Mouse (Mus musculus): ENCODE results near the gene Ube2d1.
A peak's percentile ranks its signal among the peaks of the same experiment; 100 is the strongest.

Ube2d1 gene

GRCm38 (mm10) chr10:71284511-71285125 is 444 bp downstream of the Ube2d1 start:
- DNase-seq = peak; percentile 21

DNA sequence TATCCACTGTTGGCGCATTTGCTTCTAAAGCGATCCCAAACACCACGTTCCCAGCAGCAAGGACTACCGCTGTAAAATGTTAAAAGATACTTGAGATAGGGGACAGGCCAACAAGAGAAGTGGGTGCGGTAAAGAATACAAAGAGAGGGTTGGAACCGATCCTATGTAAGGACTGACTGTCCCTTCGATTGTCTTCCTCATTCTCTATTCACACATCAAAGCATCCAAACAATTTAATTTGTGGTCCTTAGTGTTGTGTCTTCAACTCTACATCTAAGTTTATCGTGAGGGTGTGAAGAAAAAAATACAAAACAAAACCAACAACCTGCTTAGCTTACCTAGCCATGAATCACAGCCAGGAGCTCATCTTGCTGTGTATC is 941 bp downstream of the Ube2d1 start:
- no peak for DNase-seq

GRCm38 (mm10) chr10:71273008-71273739 is 11.9 kb downstream of the Ube2d1 start:
- peak; percentile 56 for DNase-seq

DNA sequence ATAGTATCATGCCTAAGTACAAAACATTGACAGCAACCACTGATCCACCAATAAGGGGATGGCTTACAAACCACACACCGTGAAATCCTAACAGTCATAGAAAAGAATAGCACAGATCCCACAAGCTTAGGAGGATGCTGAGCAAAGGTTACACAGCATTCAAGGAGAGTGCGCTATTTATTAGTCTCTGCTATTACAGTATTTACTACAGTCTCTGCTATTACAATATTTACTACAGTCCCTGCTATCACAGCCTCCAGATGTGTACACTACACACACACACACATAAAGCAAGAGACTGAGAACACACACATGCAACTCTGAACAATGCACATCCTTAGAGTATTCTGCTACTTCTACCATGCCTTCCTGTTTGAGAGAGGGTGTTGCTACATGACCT is 17.1 kb downstream of the Ube2d1 start:
- DNase-seq = no peak

GRCm38 (mm10) chr10:71267511-71267910 is 17.6 kb downstream of the Ube2d1 start:
- peak; percentile 57 for DNase-seq

DNA sequence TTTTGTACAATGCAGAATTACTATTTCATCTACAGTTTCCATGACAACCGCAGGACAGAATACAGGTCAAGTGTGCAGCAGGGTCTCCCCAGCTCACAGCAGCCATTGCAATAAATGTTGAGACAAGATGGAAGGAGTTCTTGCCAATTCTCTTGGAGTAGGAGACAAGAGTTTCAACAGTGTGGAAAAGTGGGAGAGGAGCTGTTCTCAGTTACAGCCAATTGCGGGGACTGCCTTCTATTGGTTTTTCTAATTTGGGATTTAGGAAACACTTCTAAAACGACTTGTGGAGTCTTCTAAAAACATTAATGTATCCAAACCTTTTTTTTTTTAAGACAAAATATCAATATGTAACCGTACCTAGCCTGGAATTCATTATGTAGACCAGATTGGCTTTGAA is 20.0 kb downstream of the Ube2d1 start:
- DNase-seq = no peak

DNA sequence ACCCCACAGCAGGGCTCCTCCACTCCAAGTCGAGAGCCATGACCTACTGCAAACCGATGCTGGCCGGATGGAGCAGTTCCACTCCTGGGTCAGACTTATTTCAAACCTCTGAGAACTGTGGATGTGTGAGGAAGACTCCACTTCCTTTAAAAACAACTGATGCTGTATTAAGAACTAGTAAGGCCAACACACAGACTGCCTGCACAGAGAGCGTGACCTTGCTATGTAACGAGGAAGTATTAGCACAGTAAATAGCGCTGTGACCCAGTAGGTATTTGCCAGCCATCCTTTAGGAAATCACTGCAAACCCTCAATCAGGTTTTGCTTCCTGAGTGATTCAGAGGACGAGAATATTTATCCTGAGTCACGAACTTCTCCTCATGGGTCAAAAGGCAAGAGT is 23.4 kb downstream of the Ube2d1 start:
- no peak for DNase-seq

DNA sequence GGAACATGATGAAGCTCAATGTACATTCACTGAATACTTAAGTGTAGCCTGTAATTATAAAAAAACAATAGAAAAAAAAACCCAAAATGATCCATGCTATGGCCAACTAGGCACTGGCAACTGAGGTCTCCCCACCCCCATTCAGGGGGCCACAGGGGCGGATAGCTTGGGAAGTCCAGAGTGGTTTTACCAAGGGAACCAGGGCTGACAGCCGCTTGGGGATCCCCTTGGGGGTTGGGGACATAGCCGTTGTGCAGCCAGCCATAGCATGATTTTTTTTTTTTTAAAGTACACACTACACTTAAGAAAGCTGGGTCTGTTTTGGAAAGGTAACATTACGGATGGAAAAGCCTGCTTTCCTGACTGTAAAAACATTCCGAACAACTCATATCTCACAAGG is 26.1 kb downstream of the Ube2d1 start:
- DNase-seq = no peak

DNA sequence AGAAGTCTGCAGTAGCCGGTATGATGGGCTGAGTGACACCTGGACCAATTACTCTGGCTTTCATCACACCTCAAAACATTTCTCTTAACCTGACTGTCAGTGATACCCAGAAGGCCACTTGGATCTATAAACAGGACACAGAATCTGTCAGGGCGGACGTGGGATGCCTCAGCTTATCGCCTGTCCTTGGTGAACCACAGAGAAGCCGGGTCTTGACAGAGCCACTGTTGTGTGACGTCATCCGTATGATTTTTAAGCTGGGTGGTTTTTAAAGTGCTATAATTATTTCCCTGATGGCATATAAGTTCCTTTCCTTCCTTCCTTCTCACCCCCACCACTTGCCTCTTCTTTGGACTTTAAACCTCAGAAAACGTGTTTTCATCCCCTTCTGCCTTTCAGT is 26.5 kb downstream of the Ube2d1 start:
- DNase-seq = no peak

GRCm38 (mm10) chr10:71253147-71253546 is 31.9 kb downstream of the Ube2d1 start:
- no peak for DNase-seq

DNA sequence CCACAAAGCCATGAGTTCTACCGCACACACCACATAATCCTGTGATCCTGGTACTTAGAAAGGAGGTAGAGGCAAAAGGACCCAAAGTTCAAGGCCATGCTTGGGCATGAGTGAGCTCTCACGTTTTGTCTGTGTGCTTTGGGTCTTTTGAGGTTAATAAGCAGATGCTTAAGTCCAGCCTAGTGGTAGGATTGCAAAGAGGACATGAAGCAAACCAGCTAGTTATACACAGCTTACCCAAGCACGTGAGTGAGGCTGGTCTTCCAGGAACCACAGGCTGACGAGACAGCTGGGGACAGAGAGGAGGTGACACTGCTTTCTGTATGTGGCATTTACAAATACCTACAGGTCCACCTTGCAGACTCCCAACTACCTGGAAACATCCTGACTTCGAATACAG is 32.6 kb downstream of the Ube2d1 start:
- no peak for DNase-seq

GRCm38 (mm10) chr10:71251846-71252245 is 33.2 kb downstream of the Ube2d1 start:
- DNase-seq = no peak

DNA sequence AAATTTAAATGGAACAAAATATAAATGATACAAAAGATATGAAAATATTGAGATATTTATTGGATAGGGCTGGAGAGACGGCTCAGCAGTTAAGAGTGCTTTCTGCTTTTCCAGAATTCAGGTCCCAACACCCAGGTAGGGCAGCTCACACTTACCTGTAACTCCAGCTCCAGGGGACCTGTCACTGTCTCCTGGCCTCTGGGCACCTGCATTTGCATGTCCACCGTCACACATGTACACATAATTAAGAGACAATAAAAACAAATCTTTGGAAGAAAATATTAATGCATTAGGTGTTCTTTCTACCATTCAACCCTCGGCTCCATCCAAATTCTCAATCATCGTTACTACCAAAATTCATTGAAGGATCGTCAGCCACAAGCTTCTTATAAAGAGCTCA is 33.8 kb downstream of the Ube2d1 start:
- no peak for DNase-seq

DNA sequence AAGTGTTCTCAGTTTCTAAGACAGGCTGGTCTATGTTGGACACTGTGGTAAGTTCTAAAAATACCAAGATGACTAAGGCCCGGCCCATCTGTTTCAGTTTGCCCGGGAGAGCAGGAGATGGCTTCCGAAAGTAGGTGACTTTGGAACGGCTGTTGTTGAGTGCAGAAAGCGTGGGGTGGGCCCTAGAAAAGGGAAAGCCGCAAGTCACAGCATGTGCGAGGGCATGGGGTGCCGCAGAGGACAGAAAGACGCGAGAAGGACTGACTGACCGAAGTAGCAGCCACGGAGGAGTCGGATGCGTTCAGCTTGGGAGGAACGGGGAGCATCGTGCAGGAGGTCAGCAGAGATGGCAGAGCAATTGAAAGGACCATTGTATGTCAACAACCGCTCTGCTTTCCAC is 34.6 kb downstream of the Ube2d1 start:
- peak; percentile 83 for DNase-seq

- no peak for DNase-seq
These were observed 35.8 kb downstream of the Ube2d1 start for GRCm38 (mm10) chr10:71249086-71249880.

DNA sequence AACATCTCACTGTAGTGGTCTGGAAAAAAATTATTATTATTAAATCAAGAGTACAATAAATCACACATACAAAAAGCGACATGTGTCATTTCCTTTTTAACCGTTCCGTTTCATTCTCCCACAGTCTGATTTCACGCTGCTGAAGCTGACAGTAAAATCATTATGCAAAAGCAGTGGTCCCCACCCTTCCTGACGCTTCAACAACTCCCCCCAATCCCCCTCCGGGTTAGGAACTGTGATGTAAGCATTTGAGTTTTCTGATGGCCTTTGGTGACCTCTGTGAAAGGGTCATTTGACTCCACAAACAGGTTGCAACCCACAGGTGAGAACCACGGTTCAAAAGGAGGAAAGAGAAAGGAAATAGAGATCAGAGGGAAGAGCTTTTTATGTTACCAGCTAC is 38.1 kb downstream of the Ube2d1 start:
- DNase-seq = no peak

DNA sequence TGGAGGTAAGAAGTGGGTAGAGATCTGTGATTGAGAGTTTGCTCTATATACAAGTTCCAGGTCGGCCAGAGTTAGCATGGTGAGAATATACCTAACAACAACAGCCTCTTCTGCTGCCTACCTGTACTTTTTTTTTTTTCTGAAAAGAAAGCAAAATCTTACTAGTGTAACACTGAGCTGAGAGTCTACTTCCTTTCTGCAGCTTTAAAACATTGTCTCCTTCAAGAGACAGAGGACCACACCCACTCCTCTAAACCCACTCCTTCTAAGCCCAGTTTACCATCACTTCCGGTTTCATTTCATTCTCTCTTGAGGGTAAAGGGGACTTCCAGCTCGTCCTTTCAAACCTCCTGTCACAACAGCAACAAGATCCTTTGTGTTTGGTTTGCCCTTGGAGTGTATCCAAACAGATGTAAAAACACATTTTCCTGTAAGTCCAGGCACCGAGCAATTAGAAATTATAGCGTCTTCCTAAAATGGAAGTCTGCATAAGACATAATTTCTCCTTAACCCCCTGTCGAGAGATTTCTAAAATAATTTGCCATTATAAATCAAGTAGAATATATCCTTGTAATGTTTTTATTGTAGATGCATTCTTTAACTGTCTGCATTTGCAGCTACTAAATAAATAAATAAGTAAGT is 45.5 kb downstream of the Ube2d1 start:
- DNase-seq = no peak

GRCm38 (mm10) chr10:71238240-71238554 is 46.9 kb downstream of the Ube2d1 start, which contains the start of gene Tfam:
Gene Tfam, minus strand, starts transcription at chr10:71238280.
- no peak for DNase-seq

DNA sequence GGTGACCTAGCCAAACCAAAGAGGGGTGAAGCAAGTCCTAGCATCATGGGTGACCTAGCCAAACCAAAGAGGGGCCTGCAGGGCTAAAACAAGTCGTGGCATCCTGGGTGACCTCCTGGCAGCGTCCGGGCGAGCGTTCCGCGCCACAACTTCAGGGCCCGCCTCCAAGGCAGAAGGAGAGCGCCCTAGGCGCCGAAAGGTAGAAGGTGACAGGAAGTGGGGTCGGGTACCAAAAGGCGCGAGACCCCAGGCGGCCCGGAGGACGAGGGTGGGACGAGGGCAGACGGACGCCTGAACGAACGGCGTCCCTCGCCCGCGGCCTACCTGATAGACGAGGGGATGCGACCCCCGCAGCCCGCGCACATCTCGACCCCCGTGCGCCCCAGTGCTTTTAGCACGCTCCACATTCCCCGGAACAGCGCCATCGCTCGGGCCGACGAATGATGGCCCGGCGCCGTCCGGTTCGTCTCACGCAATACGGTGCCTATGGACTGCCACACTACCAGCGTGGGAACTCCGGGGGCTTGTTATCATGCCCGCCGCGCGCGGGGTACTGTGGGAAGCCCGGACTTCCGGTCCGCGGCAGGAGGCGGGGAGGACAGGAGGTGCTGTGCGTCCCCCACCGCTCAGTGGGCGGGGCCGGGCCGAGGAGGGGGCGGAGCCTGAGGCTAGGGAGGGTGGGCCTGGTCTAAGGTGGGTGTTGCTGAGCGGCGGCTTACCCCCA is 47.4 kb downstream of the Ube2d1 start:
- peak; percentile 96 for DNase-seq

GRCm38 (mm10) chr10:71234071-71234470 is 51.0 kb downstream of the Ube2d1 start:
- DNase-seq = no peak

DNA sequence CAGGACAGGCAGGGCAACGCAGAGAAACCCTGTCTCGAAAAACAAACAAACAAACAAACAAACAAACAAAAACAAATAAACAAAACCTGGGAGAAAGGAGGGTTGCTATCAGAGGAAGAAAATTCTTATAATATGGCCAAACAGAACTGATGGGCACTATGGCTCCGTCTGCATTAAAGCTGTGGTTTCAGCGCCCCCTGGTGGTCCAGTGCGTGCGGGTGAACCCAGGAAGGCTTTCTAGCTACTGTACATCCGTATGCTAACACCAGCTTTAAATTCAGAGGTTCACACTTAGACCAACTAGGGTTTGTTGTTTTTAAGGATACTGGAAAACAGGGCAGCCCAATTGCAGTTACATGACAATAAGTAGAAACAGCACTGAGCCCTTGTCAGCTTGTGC is 59.2 kb downstream of the Ube2d1 start:
- peak; percentile 82 for DNase-seq

DNA sequence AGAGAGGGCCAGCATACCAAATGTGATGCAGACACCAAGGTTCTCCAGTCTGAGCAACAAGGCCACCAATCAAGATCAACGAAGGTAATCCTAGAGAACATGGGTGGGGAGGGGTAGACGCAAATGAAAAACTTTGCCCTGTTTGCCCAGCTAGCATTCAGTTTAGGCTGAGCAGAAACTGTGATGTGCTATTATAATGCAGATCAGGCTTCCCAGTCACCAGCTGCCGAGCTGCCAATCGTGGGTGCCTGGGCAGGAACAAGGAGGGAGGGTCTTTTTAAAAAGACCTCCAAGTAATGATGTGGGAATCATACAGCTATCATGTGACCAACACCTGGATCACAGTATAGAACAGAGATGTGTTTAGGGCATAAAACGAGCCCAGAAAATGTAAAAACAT is 62.0 kb downstream of the Ube2d1 start:
- no peak for DNase-seq

DNA sequence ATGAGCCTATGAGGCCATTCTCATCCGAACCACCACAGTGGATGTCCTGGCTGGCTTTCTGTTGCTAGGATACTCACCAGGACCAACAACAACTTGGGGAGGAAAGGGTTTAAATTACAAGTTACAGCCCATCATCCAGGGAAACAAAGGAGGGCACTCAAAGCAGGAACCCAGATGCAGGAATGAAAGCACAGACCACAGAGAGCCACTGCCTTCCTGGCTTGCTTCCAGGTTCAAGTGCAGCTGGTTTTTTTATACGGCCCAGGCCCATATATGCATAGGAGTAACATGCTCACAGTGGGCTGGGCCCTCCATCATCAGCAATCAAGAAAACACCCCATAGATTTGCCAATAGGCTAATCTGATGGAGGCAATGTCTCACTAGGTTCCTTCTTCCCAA is 62.4 kb downstream of the Ube2d1 start:
- DNase-seq = no peak
